Mouse (Mus musculus): ENCODE measurements around the gene Tcp11l2. TPM values are rescaled to one million over a fixed set of nuclear protein-coding genes. Genes with fewer than 3 reads are reported as not detected.
A peak's percentile ranks its signal among the peaks of the same experiment; 100 is the strongest.

The Tcp11l2 gene
- polyA plus RNA-seq, 2 experiments from 2014 or later, result 235 to 261 TPM

GRCm38 (mm10) chr10:84604335-84604734, 27.9 kb downstream of the Tcp11l2 start:
- no peak for ATAC-seq

- no peak for ATAC-seq
These were observed 31.9 kb downstream of the Tcp11l2 start for GRCm38 (mm10) chr10:84608361-84608760.

GRCm38 (mm10) chr10:84610324-84610723, 33.9 kb downstream of the Tcp11l2 start:
- ATAC-seq, result no peak

- ATAC-seq, result no peak
These were observed 34.4 kb downstream of the Tcp11l2 start for GRCm38 (mm10) chr10:84610783-84611182.

- no peak for ATAC-seq
These were observed 35.2 kb downstream of the Tcp11l2 start for GRCm38 (mm10) chr10:84611664-84612063.

GRCm38 (mm10) chr10:84612281-84612680, 35.9 kb downstream of the Tcp11l2 start:
- no peak for ATAC-seq

- no peak for ATAC-seq
These were observed 36.9 kb downstream of the Tcp11l2 start for GRCm38 (mm10) chr10:84613366-84613765.

- no peak for ATAC-seq
These were observed 38.6 kb downstream of the Tcp11l2 start for GRCm38 (mm10) chr10:84615076-84615475.

GRCm38 (mm10) chr10:84621826-84622790, 45.7 kb downstream of the Tcp11l2 start, which contains the start of gene Polr3b:
Gene Polr3b, plus strand, starts transcription at chr10:84622292.
- ATAC-seq, result peak; percentile 92

GRCm38 (mm10) chr10:84631182-84631581, 54.8 kb downstream of the Tcp11l2 start:
- ATAC-seq, result peak; percentile 49

GRCm38 (mm10) chr10:84632005-84632404, 55.6 kb downstream of the Tcp11l2 start:
- peak; percentile 76 for ATAC-seq

GRCm38 (mm10) chr10:84636656-84637055, 60.2 kb downstream of the Tcp11l2 start:
- ATAC-seq, result no peak

- ATAC-seq, result no peak
These were observed 62.0 kb downstream of the Tcp11l2 start for GRCm38 (mm10) chr10:84638382-84638781.

- ATAC-seq, result no peak
These were observed 63.3 kb downstream of the Tcp11l2 start for GRCm38 (mm10) chr10:84639525-84640287.

GRCm38 (mm10) chr10:84640861-84641260, 64.4 kb downstream of the Tcp11l2 start:
- ATAC-seq, result no peak

GRCm38 (mm10) chr10:84641576-84641975, 65.2 kb downstream of the Tcp11l2 start:
- ATAC-seq, result no peak

GRCm38 (mm10) chr10:84645940-84646339, 69.5 kb downstream of the Tcp11l2 start:
- no peak for ATAC-seq

GRCm38 (mm10) chr10:84646506-84647102, 70.2 kb downstream of the Tcp11l2 start:
- ATAC-seq, result peak; percentile 73

GRCm38 (mm10) chr10:84647264-84647663, 70.8 kb downstream of the Tcp11l2 start:
- ATAC-seq, result no peak

- no peak for ATAC-seq
These were observed 72.5 kb downstream of the Tcp11l2 start for GRCm38 (mm10) chr10:84648911-84649310.

- ATAC-seq, result no peak
These were observed 77.6 kb downstream of the Tcp11l2 start for GRCm38 (mm10) chr10:84654029-84654428.

GRCm38 (mm10) chr10:84654731-84655130, 78.3 kb downstream of the Tcp11l2 start:
- no peak for ATAC-seq

GRCm38 (mm10) chr10:84656618-84657017, 80.2 kb downstream of the Tcp11l2 start:
- no peak for ATAC-seq
